Mouse (Mus musculus): ENCODE measurements around the gene Otof. TPM values are rescaled to one million over a fixed set of nuclear protein-coding genes. Genes with fewer than 3 reads are reported as not detected.
A peak's percentile ranks its signal among the peaks of the same experiment; 100 is the strongest.

Gene Otof
- polyA plus RNA-seq, 1 experiment from 2014 or later, result 0.12 TPM

GRCm38 (mm10) chr5:30456056-30456455 is 5.7 kb downstream of the Otof start:
- ATAC-seq (ENCODE audit: low FRiP score) (no peak), DNase-seq (ENCODE audit: low spot score) (peak; percentile 39)
- 61% methylated on average over 6 of the region's 6 CpGs for WGBS
- H3K4me1 ChIP-seq (replicated peaks; ENCODE audit: control insufficient read depth, insufficient read depth, low read length), result no peaks in the 10 kb centered on the region
- H3K4me2 ChIP-seq (replicated peaks; ENCODE audit: low read depth, low read length), result no peak overlapping the region
- H3K9ac ChIP-seq (ENCODE audit: low read depth, low read length), result no peak overlapping the region
- no peak overlapping the region for H3K4me3 ChIP-seq (ENCODE audit: low read depth, low read length)
- no peaks in the 10 kb centered on the region for H3K27me3 ChIP-seq (ENCODE audit: control insufficient read depth, insufficient read depth, low read length)
- no peaks in the 10 kb centered on the region for H3K9me3 ChIP-seq (ENCODE audit: control insufficient read depth, low read length)
- H3K27ac ChIP-seq (ENCODE audit: low read depth, low read length), result no peak overlapping the region
- H3K36me3 ChIP-seq (ENCODE audit: control insufficient read depth, insufficient read depth, low read length), result no peaks in the 10 kb centered on the region

DNA sequence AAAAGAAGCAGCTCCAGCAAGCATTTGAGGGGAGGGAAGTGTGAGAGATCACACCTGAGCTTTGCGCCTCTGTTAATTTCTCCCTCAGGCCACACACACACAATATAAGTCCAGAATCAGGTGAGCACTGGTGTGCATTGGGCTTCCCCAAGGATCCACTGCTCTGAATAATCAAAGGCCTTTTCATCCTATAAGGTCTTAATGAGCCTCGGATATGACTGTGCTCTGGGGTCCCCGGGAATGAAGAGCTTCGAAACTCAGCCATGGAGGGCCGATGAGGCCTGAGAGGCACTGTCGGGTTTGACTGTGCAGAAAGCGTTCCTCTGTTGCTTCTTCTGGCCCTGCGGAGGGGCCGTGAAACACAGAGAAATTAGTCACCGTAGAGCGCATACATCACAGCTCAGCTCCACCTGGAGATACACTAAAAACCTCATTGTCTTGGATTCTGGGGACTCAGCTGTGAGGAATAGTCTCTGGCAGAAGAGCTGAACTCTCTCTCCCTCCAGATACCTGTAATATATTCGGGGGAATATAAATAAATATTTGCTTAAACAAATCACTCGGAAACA is 17.3 kb downstream of the Otof start:
- no peak for ATAC-seq (ENCODE audit: low FRiP score)
- no peak overlapping the region for H3K9ac ChIP-seq (ENCODE audit: low read depth, low read length)
- H3K4me1 ChIP-seq (replicated peaks; ENCODE audit: control insufficient read depth, insufficient read depth, low read length), result no peaks in the 10 kb centered on the region
- H3K36me3 ChIP-seq (ENCODE audit: control insufficient read depth, insufficient read depth, low read length), result no peaks in the 10 kb centered on the region
- no peak for DNase-seq (ENCODE audit: low spot score)
- H3K9me3 ChIP-seq (ENCODE audit: control insufficient read depth, low read length), result no peaks in the 10 kb centered on the region
- WGBS, result 86% methylated on average over 13 of the region's 13 CpGs
- no peaks in the 10 kb centered on the region for H3K27me3 ChIP-seq (ENCODE audit: control insufficient read depth, insufficient read depth, low read length)
- no peak overlapping the region for H3K27ac ChIP-seq (ENCODE audit: low read depth, low read length)
- H3K4me2 ChIP-seq (replicated peaks; ENCODE audit: low read depth, low read length), result no peak overlapping the region
- no peak overlapping the region for H3K4me3 ChIP-seq (ENCODE audit: low read depth, low read length)

DNA sequence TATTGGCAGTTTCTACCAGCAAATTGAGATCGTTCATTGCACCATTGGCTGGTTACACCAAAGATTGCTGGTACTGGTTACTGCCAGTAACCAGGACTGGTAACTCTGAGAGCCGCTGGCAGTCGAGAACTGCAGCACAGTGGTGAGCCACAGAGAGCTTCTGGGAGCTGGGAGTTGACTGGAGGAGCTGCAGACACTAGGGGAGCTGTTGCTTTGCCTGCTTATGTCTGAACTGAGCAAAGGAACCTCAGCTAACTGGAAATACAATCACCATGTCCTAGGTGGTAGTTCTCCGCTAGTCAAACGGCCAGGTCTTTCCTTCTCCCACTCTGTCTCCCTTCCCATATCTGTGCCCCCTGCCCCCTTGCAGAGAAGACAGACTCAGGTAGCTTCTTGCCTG is 19.5 kb downstream of the Otof start:
- ATAC-seq (ENCODE audit: low FRiP score) (no peak), DNase-seq (ENCODE audit: low spot score) (no peak)
- H3K27me3 ChIP-seq (ENCODE audit: control insufficient read depth, insufficient read depth, low read length), result no peaks in the 10 kb centered on the region
- no peak overlapping the region for H3K27ac ChIP-seq (ENCODE audit: low read depth, low read length)
- H3K9ac ChIP-seq (ENCODE audit: low read depth, low read length), result no peak overlapping the region
- no peaks in the 10 kb centered on the region for H3K4me1 ChIP-seq (replicated peaks; ENCODE audit: control insufficient read depth, insufficient read depth, low read length)
- 63% methylated on average over 5 of the region's 5 CpGs for WGBS
- H3K4me2 ChIP-seq (replicated peaks; ENCODE audit: low read depth, low read length), result no peak overlapping the region
- H3K9me3 ChIP-seq (ENCODE audit: control insufficient read depth, low read length), result no peaks in the 10 kb centered on the region
- H3K4me3 ChIP-seq (ENCODE audit: low read depth, low read length), result no peak overlapping the region
- no peaks in the 10 kb centered on the region for H3K36me3 ChIP-seq (ENCODE audit: control insufficient read depth, insufficient read depth, low read length)

- no peak overlapping the region for H3K9ac ChIP-seq (ENCODE audit: low read depth, low read length)
- H3K4me3 ChIP-seq (ENCODE audit: low read depth, low read length), result no peak overlapping the region
- DNase-seq (ENCODE audit: low spot score) (no peak), ATAC-seq (ENCODE audit: low FRiP score) (no peak)
- WGBS, result 92% methylated on average over 8 of the region's 8 CpGs
- no peaks in the 10 kb centered on the region for H3K27me3 ChIP-seq (ENCODE audit: control insufficient read depth, insufficient read depth, low read length)
- no peaks in the 10 kb centered on the region for H3K9me3 ChIP-seq (ENCODE audit: control insufficient read depth, low read length)
- no peak overlapping the region for H3K4me2 ChIP-seq (replicated peaks; ENCODE audit: low read depth, low read length)
- H3K27ac ChIP-seq (ENCODE audit: low read depth, low read length), result no peak overlapping the region
- H3K36me3 ChIP-seq (ENCODE audit: control insufficient read depth, insufficient read depth, low read length), result no peaks in the 10 kb centered on the region
- no peaks in the 10 kb centered on the region for H3K4me1 ChIP-seq (replicated peaks; ENCODE audit: control insufficient read depth, insufficient read depth, low read length)
These were observed 21.3 kb downstream of the Otof start for GRCm38 (mm10) chr5:30440308-30440906.

DNA sequence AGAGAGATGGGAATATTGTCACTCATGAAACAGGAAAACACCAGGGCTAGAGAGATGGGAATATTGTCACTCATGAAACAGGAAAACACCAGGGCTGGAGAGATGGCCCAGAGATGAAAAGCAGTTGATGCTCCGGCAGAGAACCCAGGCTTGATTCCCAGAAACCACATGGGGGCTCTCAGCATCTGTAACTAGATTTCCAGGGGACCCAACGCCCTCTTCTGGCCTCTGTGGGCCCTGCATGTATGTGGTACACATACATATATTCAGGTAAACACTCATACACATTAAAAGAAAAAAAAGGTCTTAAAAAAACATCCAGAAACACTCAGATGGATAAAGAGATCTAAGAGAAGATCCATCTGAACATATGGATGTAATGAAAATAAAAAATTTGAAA is 22.8 kb downstream of the Otof start:
- WGBS, result 50% methylated on average over 2 of the region's 2 CpGs
- H3K27me3 ChIP-seq (ENCODE audit: control insufficient read depth, insufficient read depth, low read length), result no peaks in the 10 kb centered on the region
- no peak overlapping the region for H3K27ac ChIP-seq (ENCODE audit: low read depth, low read length)
- no peak overlapping the region for H3K4me2 ChIP-seq (replicated peaks; ENCODE audit: low read depth, low read length)
- no peak overlapping the region for H3K9ac ChIP-seq (ENCODE audit: low read depth, low read length)
- DNase-seq (ENCODE audit: low spot score) (no peak), ATAC-seq (ENCODE audit: low FRiP score) (no peak)
- H3K4me1 ChIP-seq (replicated peaks; ENCODE audit: control insufficient read depth, insufficient read depth, low read length), result no peaks in the 10 kb centered on the region
- no peak overlapping the region for H3K4me3 ChIP-seq (ENCODE audit: low read depth, low read length)
- no peaks in the 10 kb centered on the region for H3K9me3 ChIP-seq (ENCODE audit: control insufficient read depth, low read length)
- H3K36me3 ChIP-seq (ENCODE audit: control insufficient read depth, insufficient read depth, low read length), result no peaks in the 10 kb centered on the region

- H3K9ac ChIP-seq (ENCODE audit: low read depth, low read length), result no peak overlapping the region
- no peaks in the 10 kb centered on the region for H3K4me1 ChIP-seq (replicated peaks; ENCODE audit: control insufficient read depth, insufficient read depth, low read length)
- no peak for ATAC-seq (ENCODE audit: low FRiP score)
- no peaks in the 10 kb centered on the region for H3K36me3 ChIP-seq (ENCODE audit: control insufficient read depth, insufficient read depth, low read length)
- no peaks in the 10 kb centered on the region for H3K9me3 ChIP-seq (ENCODE audit: control insufficient read depth, low read length)
- H3K4me2 ChIP-seq (replicated peaks; ENCODE audit: low read depth, low read length), result no peak overlapping the region
- H3K27me3 ChIP-seq (ENCODE audit: control insufficient read depth, insufficient read depth, low read length), result no peaks in the 10 kb centered on the region
- DNase-seq (ENCODE audit: low spot score), result no peak
- 92% methylated on average over 6 of the region's 6 CpGs for WGBS
- no peak overlapping the region for H3K4me3 ChIP-seq (ENCODE audit: low read depth, low read length)
- no peak overlapping the region for H3K27ac ChIP-seq (ENCODE audit: low read depth, low read length)
These were observed 34.3 kb downstream of the Otof start for GRCm38 (mm10) chr5:30427406-30427805.

GRCm38 (mm10) chr5:30423572-30424244 is 38.0 kb downstream of the Otof start:
- H3K9me3 ChIP-seq (ENCODE audit: control insufficient read depth, low read length), result no peaks in the 10 kb centered on the region
- ATAC-seq (ENCODE audit: low FRiP score) (no peak), DNase-seq (ENCODE audit: low spot score) (peak; percentile 77)
- no peaks in the 10 kb centered on the region for H3K27me3 ChIP-seq (ENCODE audit: control insufficient read depth, insufficient read depth, low read length)
- H3K4me1 ChIP-seq (replicated peaks; ENCODE audit: control insufficient read depth, insufficient read depth, low read length), result no peaks in the 10 kb centered on the region
- no peaks in the 10 kb centered on the region for H3K36me3 ChIP-seq (ENCODE audit: control insufficient read depth, insufficient read depth, low read length)
- no peak overlapping the region for H3K4me2 ChIP-seq (replicated peaks; ENCODE audit: low read depth, low read length)
- 33% methylated on average over 8 of the region's 8 CpGs for WGBS
- no peak overlapping the region for H3K27ac ChIP-seq (ENCODE audit: low read depth, low read length)
- no peak overlapping the region for H3K4me3 ChIP-seq (ENCODE audit: low read depth, low read length)
- H3K9ac ChIP-seq (ENCODE audit: low read depth, low read length), result no peak overlapping the region

- Histone ChIP-seq H3K9ac (ENCODE audit: low read depth, low read length) (no peak overlapping the region), H3K9me3 (ENCODE audit: control insufficient read depth, low read length) (no peaks in the 10 kb centered on the region), H3K27me3 (ENCODE audit: control insufficient read depth, insufficient read depth, low read length) (no peaks in the 10 kb centered on the region), H3K27ac (ENCODE audit: low read depth, low read length) (no peak overlapping the region), H3K4me2 (replicated peaks; ENCODE audit: low read depth, low read length) (no peak overlapping the region), H3K36me3 (ENCODE audit: control insufficient read depth, insufficient read depth, low read length) (no peaks in the 10 kb centered on the region), H3K4me3 (ENCODE audit: low read depth, low read length) (no peak overlapping the region), H3K4me1 (replicated peaks; ENCODE audit: control insufficient read depth, insufficient read depth, low read length) (no peaks in the 10 kb centered on the region)
- 89% methylated on average over 4 of the region's 4 CpGs for WGBS
- DNase-seq (ENCODE audit: low spot score), result no peak
- ATAC-seq (ENCODE audit: low FRiP score), result no peak
These were observed 38.6 kb downstream of the Otof start for GRCm38 (mm10) chr5:30423121-30423520.

GRCm38 (mm10) chr5:30416665-30417064 is 45.1 kb downstream of the Otof start:
- H3K36me3 ChIP-seq (ENCODE audit: control insufficient read depth, insufficient read depth, low read length), result no peaks in the 10 kb centered on the region
- no peaks in the 10 kb centered on the region for H3K9me3 ChIP-seq (ENCODE audit: control insufficient read depth, low read length)
- ATAC-seq (ENCODE audit: low FRiP score), result no peak
- 43% methylated on average over 5 of the region's 5 CpGs for WGBS
- H3K4me1 ChIP-seq (replicated peaks; ENCODE audit: control insufficient read depth, insufficient read depth, low read length), result no peaks in the 10 kb centered on the region
- no peak overlapping the region for H3K4me2 ChIP-seq (replicated peaks; ENCODE audit: low read depth, low read length)
- no peaks in the 10 kb centered on the region for H3K27me3 ChIP-seq (ENCODE audit: control insufficient read depth, insufficient read depth, low read length)
- H3K4me3 ChIP-seq (ENCODE audit: low read depth, low read length), result no peak overlapping the region
- DNase-seq (ENCODE audit: low spot score), result peak; percentile 15
- no peak overlapping the region for H3K9ac ChIP-seq (ENCODE audit: low read depth, low read length)
- H3K27ac ChIP-seq (ENCODE audit: low read depth, low read length), result no peak overlapping the region
